Mouse (Mus musculus) liver (tissue): ENCODE measurements around the gene Tmem26.
"Not testable (repeated sequence)": the region's sequence is repeated elsewhere in the genome, so short reads cannot be mapped to it uniquely, and the experiment has no call there.

Experiments used
- DNase-seq: peaks from one replicate; pipeline ENCODE4 v3.0.0-alpha.2; 2020; ENCODE audit warnings: mixed read lengths

Tmem26 gene

DNA sequence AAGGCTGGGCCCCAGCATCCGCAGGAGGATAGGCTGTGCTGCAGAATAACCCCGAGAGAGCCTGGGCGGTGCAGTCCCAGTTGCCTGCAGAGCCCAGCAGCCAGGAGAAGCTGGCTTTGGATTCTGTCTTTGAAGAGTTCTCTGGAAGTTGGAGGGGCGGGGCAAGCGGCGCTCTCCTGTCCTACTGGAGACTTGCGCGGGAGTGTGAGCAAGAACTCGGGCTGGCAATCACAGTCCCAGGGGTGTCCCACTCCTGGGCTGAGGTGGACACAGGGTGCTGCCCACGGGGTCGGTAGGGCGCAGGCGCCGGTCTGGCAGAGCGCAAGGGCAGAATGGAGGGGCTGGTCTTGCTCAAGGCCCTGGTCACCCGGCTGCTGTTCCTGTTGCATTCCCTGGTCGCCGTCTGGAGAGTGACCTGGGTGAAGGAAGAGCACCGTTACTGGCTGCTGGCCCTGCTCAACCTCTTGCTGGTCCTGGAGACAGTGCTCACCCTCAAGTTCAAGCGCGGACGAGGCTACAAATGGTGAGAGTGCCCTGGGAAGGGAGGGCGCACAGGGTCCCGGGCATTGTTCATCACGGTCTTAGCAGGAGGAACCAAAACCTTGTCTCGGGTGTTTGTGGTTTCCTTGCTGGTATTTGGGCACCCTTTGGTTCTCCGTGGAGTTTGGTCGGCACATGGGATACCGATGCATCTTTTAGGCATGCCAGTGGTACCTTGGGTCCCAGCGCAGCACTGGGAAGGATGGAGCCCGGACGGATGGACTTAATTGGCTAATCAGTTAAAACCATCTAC, at the start of gene Tmem26:
Gene Tmem26, plus strand, starts transcription at position 79 of the 793 bp plus-strand sequence.
- DNase-seq: peak; percentile 21

DNA sequence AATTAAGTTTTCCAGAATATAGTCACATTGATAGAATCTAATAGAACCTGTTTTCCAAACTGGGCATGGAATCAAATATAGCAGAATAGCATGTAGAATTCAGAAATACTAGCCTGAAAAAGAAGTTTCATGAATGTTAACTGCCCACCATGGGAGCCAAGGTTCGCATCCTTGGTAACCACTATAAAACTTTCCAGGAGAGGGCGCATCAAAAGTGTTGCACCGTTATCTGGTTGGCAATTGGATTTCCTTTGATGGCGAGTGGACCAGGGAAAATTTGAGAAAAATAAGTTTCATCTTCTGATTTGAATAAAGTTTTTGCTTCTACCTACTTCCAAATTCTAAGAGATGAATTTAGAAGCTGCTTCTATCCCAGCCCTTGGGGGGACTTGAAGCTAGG, 44.8 kb upstream of the Tmem26 start:
- DNase-seq: no peak

DNA sequence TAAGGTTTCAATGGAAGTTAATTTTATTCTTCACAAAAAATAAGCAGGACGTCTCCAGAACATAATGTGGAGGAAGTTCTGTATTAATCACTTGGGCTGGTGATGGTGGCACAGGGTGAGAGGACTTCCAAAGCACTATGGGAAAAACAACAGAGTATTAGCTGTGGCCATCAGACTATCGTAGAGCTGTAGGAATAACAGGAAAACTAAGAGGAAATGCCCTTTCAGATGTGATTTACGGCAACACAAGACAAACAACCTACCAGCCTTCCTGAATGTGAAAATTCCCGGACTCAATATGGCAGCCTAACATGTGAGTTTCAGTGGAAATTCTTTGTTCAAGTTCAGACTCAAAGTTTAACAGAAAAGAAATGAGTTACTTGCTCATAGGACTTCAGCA, 42.2 kb upstream of the Tmem26 start:
- no peak for DNase-seq

DNA sequence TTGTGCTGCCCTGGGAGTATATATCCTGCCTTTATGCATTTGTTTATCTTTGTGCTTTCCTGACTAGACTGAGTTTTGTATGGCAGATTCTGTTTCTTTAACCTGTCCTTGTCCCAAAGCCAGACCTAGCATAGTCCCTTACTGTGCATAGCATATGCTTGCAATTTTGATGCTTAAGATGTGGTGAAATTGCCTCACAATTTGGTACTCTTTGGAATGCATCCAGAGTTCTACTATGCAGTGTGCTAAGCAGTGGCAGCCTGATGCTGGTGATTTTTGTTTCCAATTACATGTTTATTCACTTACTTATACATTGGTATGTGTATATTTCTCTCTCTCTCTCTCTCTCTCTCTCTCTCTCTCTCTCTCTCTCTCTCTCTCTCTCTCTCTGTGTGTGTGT, 37.9 kb upstream of the Tmem26 start:
- no peak for DNase-seq

DNA sequence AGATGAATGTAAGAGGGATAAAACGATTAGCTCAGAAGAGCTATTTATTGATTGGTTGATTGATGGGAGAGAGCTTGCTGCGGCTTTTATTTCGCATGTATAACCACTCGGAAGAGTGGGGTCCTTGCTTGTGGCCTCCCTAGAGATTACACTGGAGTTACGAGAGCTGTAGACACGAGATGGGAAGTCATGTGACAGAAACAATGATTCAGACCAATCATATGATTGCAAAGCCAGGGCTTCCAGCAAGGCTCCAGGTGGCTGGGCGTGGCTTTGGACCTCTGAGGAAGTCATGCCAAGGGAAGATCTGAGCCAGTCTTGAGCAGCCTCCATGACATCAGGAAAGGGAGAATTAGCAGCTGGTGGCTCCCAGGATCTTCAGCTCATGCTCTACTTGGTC, 32.3 kb upstream of the Tmem26 start:
- no peak for DNase-seq

DNA sequence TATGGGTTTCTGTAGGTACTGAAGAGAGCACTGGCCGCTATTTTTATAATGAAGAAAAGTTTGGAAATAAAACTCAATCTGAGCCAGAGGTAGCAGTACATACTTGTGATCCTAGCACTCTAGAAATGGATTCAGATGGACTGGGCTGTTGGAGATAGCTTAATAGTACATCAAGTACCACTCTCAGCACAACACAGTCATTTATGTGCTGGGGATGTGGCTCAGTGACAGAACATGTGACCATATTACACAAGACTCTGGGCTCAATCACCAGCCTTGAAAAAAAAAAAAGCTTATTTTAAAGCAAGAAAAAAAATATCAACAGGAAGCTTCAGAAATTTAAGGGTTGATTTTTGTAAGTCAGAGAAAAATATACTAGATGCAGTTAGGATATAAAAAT, 31.0 kb upstream of the Tmem26 start:
- no peak for DNase-seq

DNA sequence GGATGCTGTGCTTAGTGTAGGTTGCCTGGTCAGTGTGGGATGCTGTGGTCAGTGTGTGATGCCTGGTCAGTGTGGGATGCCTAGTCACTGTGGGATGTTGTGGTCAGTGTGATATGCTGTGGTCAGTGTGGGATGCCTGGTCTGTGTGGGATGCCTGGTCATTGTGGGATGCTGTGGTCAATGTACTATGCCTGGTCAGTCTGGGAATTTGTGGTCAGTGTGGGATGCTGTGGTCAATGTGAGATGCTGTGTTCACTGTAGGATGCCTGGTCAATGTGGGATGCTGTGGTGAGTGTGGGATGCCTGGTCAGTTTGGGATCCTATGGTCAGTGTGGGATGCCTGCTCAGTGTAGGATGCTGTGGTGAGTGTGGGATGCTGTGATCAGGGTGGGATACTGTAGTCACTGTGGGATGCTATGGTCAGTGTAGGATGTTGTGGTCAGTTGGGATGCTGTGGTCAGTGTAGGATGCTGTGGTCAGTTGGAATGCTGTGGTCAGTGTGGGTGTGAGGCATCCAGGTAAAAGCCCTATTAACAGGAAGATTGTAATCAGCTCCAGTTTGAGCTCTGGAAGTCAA, 27.6 kb upstream of the Tmem26 start:
- no peak for DNase-seq

DNA sequence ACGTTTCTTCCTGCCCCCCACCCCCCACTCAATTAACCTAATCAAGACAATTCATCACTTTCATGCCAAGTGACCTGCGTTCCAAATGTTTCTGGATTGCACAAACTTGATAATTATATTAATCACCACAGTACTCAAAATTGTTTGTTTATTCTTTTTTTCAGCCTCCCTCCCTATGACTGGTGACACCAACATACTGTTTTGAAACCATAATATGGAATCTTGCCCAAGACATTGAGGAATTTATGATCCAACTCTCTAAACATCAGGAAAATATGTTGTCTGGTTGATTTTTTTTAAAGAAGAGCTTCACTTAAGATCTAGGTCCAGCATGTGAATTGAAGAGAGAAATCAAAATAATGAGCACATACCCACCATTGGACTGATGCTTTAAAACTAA, 19.2 kb upstream of the Tmem26 start:
- no peak for DNase-seq

DNA sequence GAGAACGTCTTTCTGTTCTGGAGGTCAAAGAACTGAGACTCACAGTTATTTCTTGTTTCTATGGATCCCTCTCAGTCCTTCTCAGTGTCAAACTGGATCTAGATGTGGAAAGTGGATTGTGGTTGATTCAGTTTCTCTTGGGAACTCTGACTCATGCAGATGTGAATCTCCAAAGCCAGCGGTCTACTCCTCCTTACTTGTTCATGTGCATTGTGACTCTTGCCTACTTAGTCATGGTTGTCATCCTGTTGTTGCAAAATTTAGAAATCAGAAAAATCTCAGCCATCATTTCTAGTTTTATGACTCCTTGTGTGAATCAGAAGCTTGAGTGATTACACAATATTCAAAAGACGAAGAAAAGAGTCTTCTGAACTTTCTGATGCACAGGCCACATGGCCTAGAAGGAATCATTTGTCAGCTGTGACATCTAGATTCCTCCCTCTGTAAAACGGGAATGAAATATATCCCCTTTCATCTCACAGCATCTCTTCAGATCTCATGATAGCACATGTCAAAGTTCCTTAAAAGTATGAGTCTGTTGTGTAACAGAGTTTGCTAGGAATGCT, 17.9 kb upstream of the Tmem26 start:
- DNase-seq: no peak

DNA sequence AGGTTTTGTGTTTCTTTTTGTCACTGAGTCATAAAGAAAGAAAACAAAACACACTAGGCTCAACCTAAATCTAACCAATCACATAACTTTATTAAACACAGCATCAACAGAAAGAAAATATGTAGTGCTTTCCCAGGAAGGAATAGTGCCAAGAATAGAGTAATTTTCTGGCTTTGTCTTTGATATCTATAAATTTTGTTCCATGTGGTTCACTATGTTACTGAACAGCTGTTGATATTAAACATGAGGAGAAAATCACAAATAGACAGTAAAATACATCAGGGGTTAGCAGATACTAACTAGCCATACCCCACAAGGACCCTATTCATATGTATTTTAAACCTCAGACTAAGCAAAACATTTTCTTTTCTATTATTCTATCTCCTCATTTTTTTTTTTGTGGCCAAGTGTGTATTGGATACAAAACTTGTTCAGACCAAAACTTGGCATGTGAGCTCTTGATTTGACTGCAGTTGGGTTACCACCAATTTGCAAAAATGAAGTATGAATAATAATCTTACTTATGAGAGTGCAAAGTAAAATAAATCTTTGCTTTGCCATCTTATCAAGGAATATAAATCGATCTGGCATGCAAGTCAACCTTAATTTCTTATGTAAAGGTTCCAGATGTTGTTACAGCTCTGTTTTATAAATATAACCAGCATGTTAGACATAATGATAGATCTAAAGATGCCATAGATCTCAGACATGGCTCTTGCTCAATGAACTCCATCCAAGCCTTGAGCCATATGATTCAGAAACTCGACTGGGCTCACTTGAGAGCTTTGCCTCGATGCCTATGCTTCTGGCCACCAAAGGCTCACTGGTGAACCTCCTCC, 16.2 kb upstream of the Tmem26 start:
- DNase-seq: no peak

DNA sequence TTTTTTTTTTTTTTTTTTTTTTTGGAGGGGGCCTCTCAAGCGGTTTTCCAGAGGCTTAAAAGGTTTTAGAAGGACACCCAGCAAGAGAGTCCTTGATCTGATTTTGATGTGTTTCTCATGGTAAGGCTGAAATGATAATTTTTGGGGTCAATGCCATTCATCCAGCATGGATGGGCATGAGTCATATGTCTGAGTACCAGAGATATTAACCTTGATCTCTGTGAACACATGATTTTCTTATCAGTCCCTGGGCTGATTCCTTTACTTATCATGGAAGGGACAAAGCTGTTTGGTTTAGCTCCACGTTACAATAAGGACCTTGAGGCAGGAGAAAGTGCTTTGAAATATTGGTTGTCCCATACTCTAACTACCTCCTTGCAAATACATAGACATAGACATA, 10.5 kb upstream of the Tmem26 start:
- DNase-seq: no peak

DNA sequence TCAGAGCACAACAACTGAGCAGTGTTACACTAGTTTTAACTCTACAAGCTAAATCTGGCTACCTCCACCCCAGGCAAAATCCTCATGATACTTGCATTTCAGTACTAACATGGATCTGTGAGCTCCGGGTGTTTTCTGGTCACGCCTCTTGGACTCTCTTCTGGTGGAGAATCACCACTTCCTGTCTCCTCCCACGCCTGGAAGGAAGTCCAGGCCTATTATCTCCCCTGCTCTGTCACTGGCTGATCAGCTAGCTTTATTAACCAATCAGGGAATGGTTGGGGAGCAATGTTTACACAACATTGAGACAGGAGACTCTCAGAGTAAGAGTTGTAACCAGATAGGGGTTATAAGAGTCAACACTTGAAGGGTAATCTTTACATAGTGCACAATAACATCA, 9.1 kb upstream of the Tmem26 start:
- DNase-seq: no peak

DNA sequence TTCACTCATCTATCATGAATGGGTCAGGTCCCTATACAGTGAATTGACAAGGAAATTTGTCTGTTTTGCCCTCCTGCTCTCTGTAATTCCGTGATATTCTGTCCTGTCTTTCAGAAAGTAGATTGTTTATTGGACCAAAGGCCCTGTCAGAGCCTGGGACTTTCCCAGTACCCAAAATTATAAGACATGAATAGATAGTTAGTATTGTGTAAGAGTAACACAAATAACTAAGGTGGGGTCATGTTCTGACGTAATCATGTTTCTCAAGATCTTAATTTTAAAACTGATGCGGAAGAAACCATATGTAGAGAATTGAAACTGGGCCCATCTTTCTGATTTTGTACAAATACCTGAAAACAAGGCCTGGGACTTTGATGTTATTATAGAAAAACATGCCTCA, 8.1 kb upstream of the Tmem26 start:
- no peak for DNase-seq

DNA sequence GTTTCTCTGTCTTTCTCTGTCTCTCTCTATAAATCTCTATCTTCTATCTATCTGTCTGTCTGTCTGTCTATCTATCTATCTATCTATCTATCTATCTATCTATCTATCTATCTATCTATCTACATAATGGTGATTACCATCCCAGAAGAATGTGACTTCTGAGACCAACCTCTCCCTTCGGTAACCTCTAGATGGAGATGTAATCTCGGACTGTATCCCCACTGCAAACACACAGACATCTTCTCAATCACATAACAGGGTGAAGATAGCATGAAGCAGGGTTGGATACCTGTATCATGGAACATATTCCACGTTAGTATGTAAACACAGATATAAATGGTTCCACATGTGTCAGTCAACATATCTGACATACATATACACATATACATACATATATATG, 5.1 kb upstream of the Tmem26 start:
- DNase-seq: no peak

DNA sequence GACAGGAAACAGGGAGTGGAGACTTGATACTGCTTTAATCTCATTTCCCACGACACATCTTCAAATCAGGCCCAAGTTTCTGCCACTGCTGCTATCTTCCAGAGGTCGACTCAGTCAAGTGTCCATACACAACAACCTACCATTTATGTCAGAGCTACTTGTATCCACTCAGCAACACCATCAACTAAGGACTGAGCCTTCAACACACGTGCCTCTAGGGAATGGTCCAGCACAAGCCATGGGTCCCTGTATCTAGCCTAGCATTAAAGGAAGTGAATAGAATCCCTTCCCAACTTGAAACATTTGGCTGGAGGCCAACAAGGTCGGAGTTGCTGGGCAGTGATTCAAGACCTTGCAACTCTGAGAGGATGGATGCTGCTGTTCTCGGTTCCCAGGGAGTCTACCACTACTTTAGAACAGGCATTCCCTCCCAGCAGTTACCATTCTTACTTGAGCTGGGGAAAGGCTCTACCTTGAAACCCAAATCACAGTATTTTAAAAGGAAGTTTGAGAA, 2.5 kb upstream of the Tmem26 start:
- DNase-seq: peak; percentile 7

DNA sequence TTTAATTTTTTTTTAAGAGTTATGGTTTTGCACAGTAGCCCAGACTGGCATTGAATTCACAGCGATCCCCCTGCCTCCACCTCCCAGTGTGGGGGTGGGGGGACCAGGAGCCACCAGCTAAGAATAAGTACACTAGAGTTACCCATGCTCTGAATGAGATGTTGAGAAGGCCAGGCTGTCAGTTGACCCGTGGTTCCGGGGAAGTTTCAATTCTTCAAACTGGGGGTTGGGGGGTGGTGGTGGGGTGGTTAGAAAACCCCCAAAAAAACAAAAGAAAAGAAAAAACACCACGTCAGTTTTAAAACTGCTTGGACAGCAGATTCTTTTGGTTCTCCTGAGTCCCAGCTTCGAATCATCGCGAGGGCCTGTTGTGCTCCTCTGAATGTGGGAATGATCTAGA, 431 bp upstream of the Tmem26 start:
- DNase-seq: no peak

DNA sequence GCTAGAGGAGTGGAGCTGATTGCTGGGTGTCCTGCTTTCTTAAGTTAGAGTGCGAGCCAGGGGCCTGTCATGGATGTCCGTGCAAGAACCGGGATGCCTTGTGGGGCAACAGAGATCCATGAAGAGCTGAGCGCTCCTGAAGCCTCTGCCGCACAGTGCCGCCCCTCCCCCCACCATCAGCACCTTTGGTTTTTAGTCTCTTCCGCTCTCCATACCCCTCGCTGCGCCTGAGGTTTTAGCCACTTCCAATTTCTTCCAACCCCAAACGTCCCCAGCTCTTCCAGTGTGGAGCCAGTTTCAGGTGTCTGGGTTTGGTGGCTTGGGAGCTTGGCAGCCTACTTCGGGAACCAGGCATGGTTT, 895 bp downstream of the Tmem26 start:
- peak; percentile 22 for DNase-seq

DNA sequence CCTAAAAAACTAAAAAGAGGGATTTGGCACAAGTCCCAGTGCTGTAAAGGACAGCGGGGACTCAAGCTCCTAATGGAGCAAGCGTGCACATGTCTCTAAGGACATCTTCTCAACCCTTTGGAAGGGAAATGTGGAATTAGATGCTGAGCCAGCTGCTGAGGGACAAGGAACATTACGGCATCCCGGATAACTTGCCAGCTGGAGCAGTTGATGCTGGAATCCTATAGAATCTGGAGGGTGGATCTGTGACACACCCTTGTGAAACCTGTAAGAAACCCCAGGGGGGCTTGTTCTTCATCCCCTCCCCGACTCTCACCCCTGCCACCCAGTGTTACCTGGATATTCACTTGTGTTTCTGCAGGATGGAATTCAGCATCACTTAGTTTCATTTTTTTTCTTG, 4.0 kb downstream of the Tmem26 start:
- DNase-seq: no peak

DNA sequence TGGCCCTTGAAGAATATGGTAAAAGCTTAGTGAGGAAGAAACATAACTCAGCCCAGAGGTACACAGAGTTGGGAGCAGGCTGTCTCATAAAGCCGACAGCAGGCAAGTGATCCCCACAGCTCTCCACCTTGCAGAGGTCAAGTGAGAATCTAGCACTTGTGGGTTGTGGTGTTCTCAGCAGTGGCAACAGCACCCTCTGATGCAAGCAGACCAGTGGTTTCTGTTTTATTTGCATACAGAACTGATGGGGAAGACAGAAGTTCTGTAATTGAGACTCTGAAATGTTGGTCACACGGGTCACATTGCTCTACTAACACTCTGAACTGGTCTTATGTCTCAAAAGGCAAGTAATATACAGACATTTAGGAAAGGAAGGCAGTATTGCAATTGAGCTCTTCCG, 12.2 kb downstream of the Tmem26 start:
- no peak for DNase-seq

DNA sequence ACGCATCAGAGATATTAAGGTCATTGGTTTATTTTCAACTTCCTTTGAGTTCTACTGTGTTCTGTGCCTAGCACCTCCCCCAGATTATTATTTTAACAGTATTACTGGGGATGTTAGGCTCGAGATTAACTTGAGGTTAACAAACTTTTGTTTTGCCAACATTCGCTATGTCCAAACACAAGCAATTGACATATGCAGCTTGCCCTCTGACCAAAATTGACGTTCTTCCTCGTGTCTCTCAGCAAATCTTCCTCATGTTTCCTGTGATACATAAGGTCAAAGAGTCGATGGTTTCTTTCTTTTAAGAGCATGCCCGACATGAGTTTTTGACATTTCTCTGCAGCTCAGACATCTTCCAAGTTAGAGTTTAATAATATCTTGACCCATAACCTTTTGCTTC, 13.9 kb downstream of the Tmem26 start:
- DNase-seq: no peak

DNA sequence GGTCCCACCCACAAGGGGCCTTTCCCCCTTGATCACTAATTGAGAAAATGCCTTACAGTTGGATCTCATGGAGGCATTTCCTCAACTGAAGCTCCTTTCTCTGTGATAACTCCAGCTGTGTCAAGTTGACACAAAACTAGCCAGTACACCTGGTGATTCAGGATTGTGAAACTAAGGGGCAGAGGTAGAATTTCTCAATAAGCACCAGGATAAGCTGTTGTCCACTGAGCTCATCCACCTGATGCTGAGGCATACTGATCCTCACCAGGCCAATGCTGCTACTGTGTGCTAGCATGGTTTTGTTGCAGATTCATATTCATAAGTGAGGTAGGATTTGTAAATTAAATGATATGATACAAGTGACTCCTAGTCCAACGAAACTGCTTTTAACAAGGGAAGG, 15.5 kb downstream of the Tmem26 start:
- not testable (repeated sequence) for DNase-seq

DNA sequence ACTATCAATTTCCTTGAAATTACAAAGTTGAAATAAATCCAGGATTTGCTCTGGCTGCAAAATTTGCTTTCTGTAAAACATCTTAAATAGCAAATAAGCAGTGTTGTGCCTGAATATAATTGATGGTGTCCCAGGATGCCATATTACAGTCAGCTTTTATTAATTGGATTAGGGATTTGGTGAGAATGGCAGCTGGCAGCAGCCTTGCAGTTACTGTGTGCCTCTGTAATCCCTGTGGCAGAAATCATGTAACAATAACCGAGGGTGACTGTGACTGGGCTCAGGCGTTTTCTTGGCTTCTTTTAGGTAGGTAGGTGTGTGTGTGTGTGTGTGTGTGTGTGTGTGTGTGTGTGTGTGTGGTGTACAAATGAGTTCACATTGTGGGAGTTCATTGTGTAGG, 16.8 kb downstream of the Tmem26 start:
- no peak for DNase-seq

DNA sequence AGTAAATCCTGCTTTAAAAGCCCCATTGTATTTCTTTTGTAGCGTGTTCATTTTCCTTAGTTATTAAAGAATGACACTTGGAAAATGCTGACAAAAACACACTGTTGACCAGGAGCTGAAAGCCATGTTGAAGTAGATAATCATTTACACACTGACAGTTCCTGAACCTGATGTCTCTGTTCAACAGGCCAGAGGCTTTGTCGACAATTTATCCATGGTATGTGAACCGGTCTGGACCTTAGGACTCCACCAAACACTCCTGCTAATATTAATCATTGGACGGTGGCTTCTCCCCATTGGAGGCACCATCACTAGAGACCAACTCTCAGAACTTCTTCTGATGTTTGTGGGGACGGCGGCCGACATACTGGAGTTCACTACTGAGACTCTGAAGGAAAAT, 27.5 kb downstream of the Tmem26 start:
- DNase-seq: no peak

DNA sequence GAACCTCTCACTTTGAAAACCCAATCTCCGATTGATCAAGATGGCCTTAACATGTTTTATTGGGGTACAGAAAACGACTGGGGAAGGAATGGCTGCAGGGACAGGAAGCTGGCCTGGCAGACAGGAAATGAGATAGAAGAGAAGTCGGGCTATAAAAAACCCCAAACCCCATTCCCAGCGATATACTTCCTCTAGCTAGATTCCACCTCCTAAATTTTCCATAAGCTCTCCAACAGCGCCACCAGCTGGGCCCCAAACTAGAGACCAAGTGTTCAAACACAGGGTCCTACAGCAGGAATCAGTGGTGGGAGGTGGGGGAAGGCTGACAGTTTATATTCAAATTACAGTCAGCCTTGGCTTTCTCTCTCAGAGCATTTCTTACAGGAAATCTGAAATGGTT, 35.8 kb downstream of the Tmem26 start:
- peak; percentile 24 for DNase-seq
